Mouse (Mus musculus) embryonic facial prominence, embryonic 12.5 days (tissue): Measurements from ENCODE around the gene Cdon. TPM values are rescaled to one million over a fixed set of nuclear protein-coding genes. Genes with fewer than 3 reads are reported as not detected.

ENCODE experiments used
- ATAC-seq: fragments of 200-750 bp; cut with Nextera tagmentation; 2 replicates; pipeline ENCODE4 v1.8.0; 2017; ENCODE audit not compliant: insufficient number of reproducible peaks, insufficient read depth, low FRiP score, low TSS enrichment
- H3K27ac ChIP-seq: fragments of 300-500 bp; sonication (generic); 2 replicates; pipeline ENCODE4 v1.5.1; 2016; ENCODE audit warnings: mild to moderate bottlenecking
- H3K27me3 ChIP-seq: fragments of 300-500 bp; sonication (generic); 2 replicates; pipeline ENCODE4 v1.6.1; 2016; ENCODE audit warnings: mild to moderate bottlenecking, moderate library complexity
- H3K36me3 ChIP-seq: fragments of 300-500 bp; sonication (generic); 2 replicates; pipeline ENCODE4 v1.6.1; 2016; ENCODE audit warnings: mild to moderate bottlenecking
- H3K4me1 ChIP-seq: fragments of 300-500 bp; sonication (generic); 2 replicates; pipeline ENCODE4 v1.6.1; 2016
- H3K4me2 ChIP-seq: fragments of 300-500 bp; sonication (generic); replicated peaks from 2 replicates; pipeline ENCODE4 v1.6.1; 2016; ENCODE audit warnings: mild to moderate bottlenecking, moderate library complexity
- H3K4me3 ChIP-seq: fragments of 300-500 bp; sonication (generic); 2 replicates; pipeline ENCODE4 v1.5.1; 2016; ENCODE audit warnings: mild to moderate bottlenecking
- H3K9ac ChIP-seq: fragments of 300-500 bp; sonication (generic); 2 replicates; pipeline ENCODE4 v1.6.1; 2016; ENCODE audit warnings: mild to moderate bottlenecking, moderate library complexity
- H3K9me3 ChIP-seq: fragments of 300-500 bp; sonication (generic); 2 replicates; pipeline ENCODE4 v1.6.1; 2016; ENCODE audit warnings: mild to moderate bottlenecking, moderate library complexity
- WGBS: fragments of 180-500 bp; shearing (Covaris S2); methylation state at CpG from one replicate; pipeline ENCODE4 v1.1.7; 2016; 5-methylcytosine and 5-hydroxymethylcytosine counted together
- polyA plus RNA-seq: library from polyadenylated mRNA; unstranded; fragments of >200 nt; fragmentation: Nextera tagmentation; extraction: Ambion mirVana; gene quantifications from 2 replicates; pipeline ENCODE4 v1.2.1, GENCODE M21; 2016

The Cdon gene
- polyA plus RNA-seq, 1 experiment from 2014 or later: 18.3 TPM

GRCm38 (mm10) chr9:35474104-35474724 lies 53.3 kb downstream of the Cdon start:
- WGBS: 87% methylated on average over 10 of the region's 10 CpGs
- H3K36me3 ChIP-seq: peaks cover 64% of the 10 kb centered on the region
- no peak overlapping the region for H3K27ac ChIP-seq
- no peak overlapping the region for H3K4me3 ChIP-seq
- no peak for ATAC-seq
- no peaks in the 10 kb centered on the region for H3K27me3 ChIP-seq
- no peaks in the 10 kb centered on the region for H3K9me3 ChIP-seq
- H3K4me1 ChIP-seq: no peaks in the 10 kb centered on the region
- H3K9ac ChIP-seq: no peak overlapping the region
- H3K4me2 ChIP-seq: no peak overlapping the region

GRCm38 (mm10) chr9:35475394-35475793 lies 54.5 kb downstream of the Cdon start:
- H3K36me3 ChIP-seq: peaks cover 60% of the 10 kb centered on the region
- H3K9me3 ChIP-seq: no peaks in the 10 kb centered on the region
- H3K27me3 ChIP-seq: no peaks in the 10 kb centered on the region
- H3K4me1 ChIP-seq: no peaks in the 10 kb centered on the region
- H3K9ac ChIP-seq: no peak overlapping the region
- no peak for ATAC-seq
- no peak overlapping the region for H3K4me3 ChIP-seq
- WGBS: 93% methylated on average over 7 of the region's 7 CpGs
- H3K4me2 ChIP-seq: no peak overlapping the region
- no peak overlapping the region for H3K27ac ChIP-seq

- Histone ChIP-seq H3K9me3 (no peaks in the 10 kb centered on the region), H3K4me2 (no peak overlapping the region), H3K36me3 (peaks cover 49% of the 10 kb centered on the region), H3K9ac (no peak overlapping the region), H3K27ac (no peak overlapping the region), H3K4me3 (no peak overlapping the region), H3K27me3 (no peaks in the 10 kb centered on the region), H3K4me1 (no peaks in the 10 kb centered on the region)
- WGBS: 96% methylated on average over 6 of the region's 6 CpGs
- no peak for ATAC-seq
Measured at GRCm38 (mm10) chr9:35479456-35479855, 58.5 kb downstream of the Cdon start.

GRCm38 (mm10) chr9:35482014-35482898 lies 61.3 kb downstream of the Cdon start:
- ATAC-seq: no peak
- Histone ChIP-seq H3K4me2 (no peak overlapping the region), H3K4me1 (no peaks in the 10 kb centered on the region), H3K36me3 (peaks cover 57% of the 10 kb centered on the region), H3K9me3 (no peaks in the 10 kb centered on the region), H3K27me3 (no peaks in the 10 kb centered on the region), H3K27ac (no peak overlapping the region), H3K4me3 (no peak overlapping the region), H3K9ac (no peak overlapping the region)
- WGBS: 72% methylated on average over 13 of the region's 13 CpGs

- no peaks in the 10 kb centered on the region for H3K9me3 ChIP-seq
- no peaks in the 10 kb centered on the region for H3K27me3 ChIP-seq
- no peak overlapping the region for H3K9ac ChIP-seq
- 92% methylated on average over 3 of the region's 3 CpGs for WGBS
- H3K4me2 ChIP-seq: no peak overlapping the region
- no peak overlapping the region for H3K27ac ChIP-seq
- no peak for ATAC-seq
- no peaks in the 10 kb centered on the region for H3K4me1 ChIP-seq
- no peak overlapping the region for H3K4me3 ChIP-seq
- H3K36me3 ChIP-seq: peaks cover 64% of the 10 kb centered on the region
Measured at GRCm38 (mm10) chr9:35483949-35484348, 63.0 kb downstream of the Cdon start.

- H3K27ac ChIP-seq: no peak overlapping the region
- no peaks in the 10 kb centered on the region for H3K27me3 ChIP-seq
- no peaks in the 10 kb centered on the region for H3K9me3 ChIP-seq
- WGBS: 80% methylated on average over 13 of the region's 13 CpGs
- H3K9ac ChIP-seq: no peak overlapping the region
- H3K4me3 ChIP-seq: no peak overlapping the region
- no peak for ATAC-seq
- no peak overlapping the region for H3K4me2 ChIP-seq
- peaks cover 74% of the 10 kb centered on the region for H3K36me3 ChIP-seq
- H3K4me1 ChIP-seq: peaks cover 3% of the 10 kb centered on the region; the same call in 1 of the 2 replicates
Measured at GRCm38 (mm10) chr9:35486616-35487015, 65.7 kb downstream of the Cdon start.

- Histone ChIP-seq H3K4me3 (no peak overlapping the region), H3K4me1 (peaks cover 6% of the 10 kb centered on the region; the same call in 1 of the 2 replicates), H3K27ac (no peak overlapping the region), H3K27me3 (no peaks in the 10 kb centered on the region), H3K36me3 (peaks cover 64% of the 10 kb centered on the region), H3K4me2 (no peak overlapping the region), H3K9me3 (no peaks in the 10 kb centered on the region), H3K9ac (no peak overlapping the region)
- no peak for ATAC-seq
- WGBS: 90% methylated on average over 4 of the region's 4 CpGs
Measured at GRCm38 (mm10) chr9:35488496-35488895, 67.6 kb downstream of the Cdon start.

GRCm38 (mm10) chr9:35491109-35491866 lies 70.4 kb downstream of the Cdon start:
- Histone ChIP-seq H3K4me2 (no peak overlapping the region), H3K27me3 (no peaks in the 10 kb centered on the region), H3K9ac (no peak overlapping the region), H3K36me3 (peaks cover 41% of the 10 kb centered on the region), H3K4me3 (no peak overlapping the region), H3K9me3 (no peaks in the 10 kb centered on the region), H3K27ac (no peak overlapping the region), H3K4me1 (peaks cover 15% of the 10 kb centered on the region; the same call in 1 of the 2 replicates)
- no peak for ATAC-seq
- 68% methylated on average over 11 of the region's 11 CpGs for WGBS

- H3K4me1 ChIP-seq: peaks cover 15% of the 10 kb centered on the region; the same call in 1 of the 2 replicates
- H3K4me2 ChIP-seq: no peak overlapping the region
- no peak overlapping the region for H3K27ac ChIP-seq
- 33% methylated on average over 7 of the region's 7 CpGs for WGBS
- peaks cover 28% of the 10 kb centered on the region for H3K36me3 ChIP-seq
- ATAC-seq: peak; percentile 68
- H3K4me3 ChIP-seq: no peak overlapping the region
- no peaks in the 10 kb centered on the region for H3K27me3 ChIP-seq
- H3K9me3 ChIP-seq: no peaks in the 10 kb centered on the region
- H3K9ac ChIP-seq: no peak overlapping the region
Measured at GRCm38 (mm10) chr9:35493033-35493732, 72.3 kb downstream of the Cdon start.

GRCm38 (mm10) chr9:35493733-35494092 lies 72.8 kb downstream of the Cdon start:
- no peak for ATAC-seq
- Histone ChIP-seq H3K4me3 (no peak overlapping the region), H3K36me3 (peaks cover 28% of the 10 kb centered on the region), H3K4me2 (no peak overlapping the region), H3K27me3 (no peaks in the 10 kb centered on the region), H3K9ac (no peak overlapping the region), H3K4me1 (peaks cover 15% of the 10 kb centered on the region; the same call in 1 of the 2 replicates), H3K27ac (0 out of 2 replicates have a peak overlapping the region, but pooled peaks have one; percentile 47), H3K9me3 (no peaks in the 10 kb centered on the region)
- 56% methylated on average over 4 of the region's 4 CpGs for WGBS

GRCm38 (mm10) chr9:35494937-35495336 lies 74.0 kb downstream of the Cdon start:
- H3K4me2 ChIP-seq: no peak overlapping the region
- no peak for ATAC-seq

More at GRCm38 (mm10) chr9:35494937-35495336, 74.0 kb downstream of the Cdon start:
- H3K27ac ChIP-seq: no peak overlapping the region
- 21% methylated on average over 4 of the region's 4 CpGs for WGBS
- H3K27me3 ChIP-seq: no peaks in the 10 kb centered on the region
- H3K4me1 ChIP-seq: peaks cover 15% of the 10 kb centered on the region; the same call in 1 of the 2 replicates
- no peak overlapping the region for H3K9ac ChIP-seq
- H3K36me3 ChIP-seq: peaks cover 24% of the 10 kb centered on the region
- H3K4me3 ChIP-seq: no peak overlapping the region
- no peaks in the 10 kb centered on the region for H3K9me3 ChIP-seq
